Mouse (Mus musculus) thymus, postnatal 25 days (tissue): Measurements from ENCODE around the gene C87436.
A peak's percentile ranks its signal among the peaks of the same experiment; 100 is the strongest.

Source experiments
- DNase-seq: peaks from one replicate; pipeline ENCODE4 v3.0.0; 2022

C87436 gene

GRCm38 (mm10) chr6:86519767-86520345 lies 81.7 kb downstream of the C87436 start:
- no peak for DNase-seq

- peak; percentile 29 for DNase-seq
These were observed 84.1 kb downstream of the C87436 start for GRCm38 (mm10) chr6:86522001-86522911.
